Mouse (Mus musculus) liver, postnatal 0 days (tissue): ENCODE measurements around the gene Specc1.

Experiments used
- CTCF ChIP-seq: sonication (generic); IDR thresholded peaks from 2 replicates; pipeline ENCODE4 v1.5.1; 2016; ENCODE audit warnings: antibody characterized with exemption, low read depth
- EP300 ChIP-seq: IDR thresholded peaks from 2 replicates; pipeline ENCODE4 v1.6.1; 2016; ENCODE audit warnings: antibody characterized with exemption, low read depth, mild to moderate bottlenecking

- TF ChIP-seq CTCF, result no peak
- TF ChIP-seq EP300, result no peak
Measured at GRCm38 (mm10) chr11:62266466-62267214, 310.1 kb downstream of the Specc1 start.
